Mouse (Mus musculus): ENCODE data around the gene Ap2a1.
A peak's percentile ranks its signal among the peaks of the same experiment; 100 is the strongest.

Ap2a1 gene

GRCm38 (mm10) chr7:44929204-44930151 is at the start of gene Ap2a1:
Ap2a1 (minus strand) TSS chr7:44929496.
- DNase-seq, result peak; percentile 100

GRCm38 (mm10) chr7:44978300-44978699 is 49.0 kb upstream of the Ap2a1 start:
- DNase-seq, result no peak

DNA sequence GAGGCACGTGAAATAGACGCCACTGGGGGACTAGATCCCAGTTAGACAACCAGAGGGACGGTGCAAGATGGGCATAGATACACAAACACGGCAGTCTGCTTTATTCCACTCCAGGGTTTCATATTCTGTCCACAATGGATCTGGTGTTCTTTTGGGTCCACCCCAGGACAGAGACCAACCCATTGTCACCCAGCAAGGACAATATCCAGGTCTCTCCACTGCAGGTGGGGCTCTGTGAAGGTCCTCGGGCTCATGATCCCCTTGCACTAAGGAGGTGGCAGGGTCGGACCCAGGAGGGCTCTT is 45.8 kb upstream of the Ap2a1 start:
- DNase-seq, result no peak

- peak; percentile 62 for DNase-seq
Measured at GRCm38 (mm10) chr7:44974383-44975116, 45.3 kb upstream of the Ap2a1 start, which contains the start of gene Cpt1c. Cpt1c (minus strand) TSS chr7:44974851.

GRCm38 (mm10) chr7:44973415-44974130 is 44.3 kb upstream of the Ap2a1 start:
- DNase-seq, result no peak

GRCm38 (mm10) chr7:44971142-44971541 is 41.8 kb upstream of the Ap2a1 start:
- no peak for DNase-seq

DNA sequence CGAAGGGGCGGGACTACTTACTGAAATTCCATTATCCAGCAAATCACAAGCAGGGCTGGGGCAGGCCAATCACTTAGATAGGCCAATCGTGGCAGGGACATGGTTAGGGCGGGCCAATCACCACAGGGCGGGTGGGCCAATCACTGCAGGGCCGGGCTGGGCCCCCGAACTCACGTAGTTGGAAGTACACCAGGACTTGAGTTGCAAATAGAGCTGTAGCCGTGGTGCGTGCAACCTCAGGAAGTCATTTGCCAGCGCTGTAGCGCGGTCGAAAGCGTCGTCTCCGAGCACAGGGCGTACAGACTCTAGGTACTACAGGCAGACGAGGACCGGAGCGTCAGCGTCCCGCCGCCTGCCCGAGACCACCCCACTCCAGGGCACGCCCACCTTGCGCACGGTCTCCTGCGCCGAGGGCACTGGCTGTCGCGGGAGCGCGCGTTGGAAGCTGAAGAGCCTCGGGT is 41.0 kb upstream of the Ap2a1 start:
- DNase-seq, result peak; percentile 89

- DNase-seq, result no peak
Measured at GRCm38 (mm10) chr7:44966638-44967037, 37.3 kb upstream of the Ap2a1 start.

DNA sequence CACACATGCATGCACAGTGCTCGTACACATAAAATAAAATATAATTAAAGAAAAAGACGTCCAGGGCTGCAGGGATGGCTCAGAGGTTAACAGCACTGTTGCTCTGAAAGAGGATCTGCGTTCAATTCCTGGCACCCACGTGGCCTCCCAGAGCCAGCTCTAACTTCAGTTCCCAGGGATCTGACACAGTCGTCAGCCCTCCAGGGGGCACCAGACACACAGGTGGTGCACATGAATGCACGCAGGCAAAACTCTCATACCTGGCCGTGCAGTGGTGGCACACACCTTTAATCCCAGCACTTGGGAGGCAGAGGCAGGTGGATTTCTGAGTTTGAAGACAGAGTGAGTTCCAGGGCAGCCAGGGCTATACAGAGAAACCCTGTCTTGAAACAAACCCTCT is 36.7 kb upstream of the Ap2a1 start:
- no peak for DNase-seq

DNA sequence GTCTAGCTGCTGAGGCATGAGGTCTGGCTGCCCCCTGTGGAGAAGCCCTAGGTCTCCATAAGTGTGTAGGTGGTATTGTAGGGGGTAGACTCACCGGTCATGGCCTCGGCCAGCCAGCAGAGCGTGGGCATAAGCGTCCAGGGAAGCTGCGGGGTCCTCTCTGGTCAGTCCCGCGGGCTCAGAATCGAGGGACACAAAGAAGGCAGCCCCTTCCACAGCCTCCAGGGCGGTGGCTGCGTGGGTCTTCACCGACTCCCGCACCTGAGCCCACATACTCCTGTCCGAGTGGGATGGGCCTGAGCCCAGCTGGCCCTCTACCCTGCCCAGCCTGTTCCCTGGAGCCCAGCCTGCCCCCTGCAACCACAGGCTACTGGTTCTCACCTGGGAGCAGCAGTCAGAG is 35.7 kb upstream of the Ap2a1 start:
- no peak for DNase-seq

- no peak for DNase-seq
Measured at GRCm38 (mm10) chr7:44962831-44963230, 33.5 kb upstream of the Ap2a1 start.

- no peak for DNase-seq
Measured at GRCm38 (mm10) chr7:44962337-44962736, 33.0 kb upstream of the Ap2a1 start.

DNA sequence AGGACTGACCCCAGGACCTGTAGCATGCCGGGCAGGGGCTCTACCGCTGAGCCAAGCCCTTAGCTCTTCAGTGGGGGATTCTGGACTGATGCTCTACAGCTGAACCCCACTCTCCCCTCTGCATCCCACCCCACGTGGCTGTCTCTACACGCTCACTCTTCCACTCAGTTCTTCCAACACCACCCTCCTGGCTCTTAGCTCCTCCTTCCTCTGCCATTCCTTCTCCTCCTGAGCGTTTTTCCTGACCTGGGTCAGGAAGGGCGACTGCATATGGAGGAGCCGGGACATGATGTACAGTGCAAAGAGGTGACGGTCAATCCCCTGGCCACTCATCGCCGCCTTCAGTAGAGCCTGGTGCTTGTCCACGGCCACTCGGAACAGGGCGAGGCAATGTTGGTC is 31.2 kb upstream of the Ap2a1 start:
- no peak for DNase-seq

DNA sequence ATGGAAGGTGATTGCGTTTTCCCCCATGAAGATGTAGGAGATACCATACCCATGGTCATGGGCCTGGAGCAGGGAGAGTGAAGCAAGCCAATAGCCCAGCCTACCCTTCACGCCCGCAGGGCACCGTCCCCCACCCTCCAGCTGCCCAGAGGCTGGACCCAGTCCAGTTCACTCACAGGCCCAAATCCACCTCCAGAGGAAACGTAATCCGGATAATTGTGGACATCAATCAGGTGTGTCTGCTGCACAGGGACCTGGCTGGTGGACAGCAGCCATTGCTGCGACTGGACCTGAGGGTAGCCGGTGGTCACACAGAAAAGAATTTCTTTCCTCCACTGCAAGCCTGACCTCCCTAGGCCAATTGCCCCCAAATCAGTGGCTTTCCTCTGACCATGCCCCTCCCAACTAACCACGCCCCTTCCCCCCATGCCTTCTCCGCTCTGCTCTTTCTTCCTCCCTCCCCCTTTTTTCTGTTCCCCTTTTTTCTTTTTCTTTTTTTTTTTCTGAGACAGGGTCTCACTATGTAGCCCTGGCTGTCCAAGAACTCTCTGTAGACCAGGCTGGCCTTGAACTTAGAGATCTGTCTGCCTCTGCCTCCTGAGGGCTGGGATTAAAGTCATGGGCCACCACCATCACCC is 30.7 kb upstream of the Ap2a1 start:
- DNase-seq, result no peak

- no peak for DNase-seq
Measured at GRCm38 (mm10) chr7:44959281-44959680, 30.0 kb upstream of the Ap2a1 start.

DNA sequence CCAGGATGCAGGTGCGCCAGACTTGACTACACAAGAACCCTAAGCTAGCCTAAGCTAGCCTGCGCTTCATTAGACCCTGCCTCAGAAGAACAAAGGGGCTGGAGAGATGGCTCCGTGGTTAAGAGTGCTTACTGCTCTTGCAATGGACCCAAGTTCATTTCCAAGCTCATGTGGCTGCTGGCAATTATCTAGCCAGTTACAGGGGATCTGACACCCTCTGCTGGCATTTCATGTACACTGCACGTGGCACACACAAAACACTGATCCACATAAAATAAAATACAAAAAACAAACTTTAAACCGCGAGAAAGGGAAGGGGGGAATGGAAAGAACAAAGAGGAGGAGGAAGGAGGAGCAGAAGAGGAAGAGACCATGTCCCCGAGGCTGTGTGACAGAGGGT is 28.9 kb upstream of the Ap2a1 start:
- peak; percentile 37 for DNase-seq

DNA sequence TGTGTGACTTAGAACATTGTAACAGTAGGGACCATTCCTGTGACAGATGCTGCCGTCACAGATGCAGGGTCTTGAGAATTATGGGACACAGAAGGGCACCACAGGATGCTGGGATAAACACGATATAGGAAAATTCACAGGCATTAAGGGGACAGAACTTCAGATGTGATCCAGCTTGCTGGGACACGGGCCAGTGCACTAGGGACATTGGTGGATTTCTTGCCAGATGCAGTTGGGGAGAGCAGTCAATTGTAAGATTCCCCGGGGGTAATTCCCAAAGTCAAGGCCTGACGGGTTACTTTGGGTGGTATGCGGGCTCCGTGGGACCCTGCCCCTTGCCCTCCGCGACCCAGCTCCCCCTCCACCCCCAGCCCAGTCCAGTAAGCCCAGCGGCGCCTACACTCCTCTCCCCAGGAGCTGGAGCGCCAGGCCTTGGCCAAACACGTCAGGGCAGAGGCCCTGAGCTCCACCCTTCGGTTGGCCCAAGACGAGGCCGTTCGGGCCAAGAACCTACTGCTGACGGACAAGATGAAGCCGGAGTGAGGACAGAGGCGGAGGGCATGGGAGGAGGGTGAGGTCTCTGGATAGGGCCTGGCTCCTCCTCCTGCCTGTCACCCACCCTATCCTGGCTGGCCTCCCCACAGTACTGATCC is 28.0 kb upstream of the Ap2a1 start:
- DNase-seq, result no peak

- DNase-seq, result no peak
Measured at GRCm38 (mm10) chr7:44956266-44956665, 27.0 kb upstream of the Ap2a1 start.

- no peak for DNase-seq
Measured at GRCm38 (mm10) chr7:44955628-44956027, 26.3 kb upstream of the Ap2a1 start.

- DNase-seq, result no peak
Measured at GRCm38 (mm10) chr7:44954091-44954885, 25.0 kb upstream of the Ap2a1 start.

- no peak for DNase-seq
Measured at GRCm38 (mm10) chr7:44953561-44953960, 24.3 kb upstream of the Ap2a1 start.
